Mouse (Mus musculus) lung, embryonic 14.5 days (tissue): ENCODE measurements at regions not wholly inside any gene's neighbourhood (a gene's known extent, or its start where the extent isn't known, plus 50 kb on each side); places are given as distances from the start of the nearest gene placed in this dataset.

Source experiments
- ATAC-seq: fragments of 200-750 bp; cut with Nextera tagmentation; 2 replicates; pipeline ENCODE4 v1.8.0; 2017; ENCODE audit warnings: mild to moderate bottlenecking, moderate TSS enrichment, moderate library complexity; ENCODE audit not compliant: insufficient read depth
- DNase-seq: peaks from one replicate; pipeline ENCODE4 v3.0.0-alpha.2; 2015
- H3K27ac ChIP-seq: fragments of 300-500 bp; sonication (generic); 2 replicates; pipeline ENCODE4 v1.5.1; 2014; ENCODE audit warnings: low read depth, mild to moderate bottlenecking, moderate library complexity
- H3K27me3 ChIP-seq: fragments of 300-500 bp; sonication (generic); 2 replicates; pipeline ENCODE4 v1.6.1; 2014; ENCODE audit warnings: low read length, control low read depth; ENCODE audit not compliant: insufficient read depth
- H3K36me3 ChIP-seq: fragments of 300-500 bp; sonication (generic); 2 replicates; pipeline ENCODE4 v1.6.1; 2014; ENCODE audit warnings: control low read depth; ENCODE audit not compliant: insufficient read depth
- H3K4me1 ChIP-seq: fragments of 300-500 bp; sonication (generic); 2 replicates; pipeline ENCODE4 v1.6.1; 2014; ENCODE audit warnings: antibody characterized with exemption, control low read depth; ENCODE audit not compliant: insufficient read depth
- H3K4me2 ChIP-seq: fragments of 300-500 bp; sonication (generic); 2 replicates; pipeline ENCODE4 v1.6.1; 2014; ENCODE audit warnings: mild to moderate bottlenecking
- H3K4me3 ChIP-seq: fragments of 300-500 bp; sonication (generic); 2 replicates; pipeline ENCODE4 v1.5.1; 2014; ENCODE audit warnings: low read depth, low read length
- H3K9ac ChIP-seq: fragments of 300-500 bp; sonication (generic); 2 replicates; pipeline ENCODE4 v1.6.1; 2014
- H3K9me3 ChIP-seq: fragments of 300-500 bp; sonication (generic); 2 replicates; pipeline ENCODE4 v1.6.1; 2016; ENCODE audit warnings: low read depth, low read length, control low read depth
- CTCF ChIP-seq: IDR thresholded peaks from 2 replicates; pipeline ENCODE4 v1.5.1; 2016; ENCODE audit warnings: antibody characterized with exemption, low read depth
- WGBS: fragments of 180-500 bp; shearing (Covaris S2); extraction: QIAGEN DNeasy Blood & Tissue Kit; methylation state at CpG from one replicate; pipeline ENCODE4 v1.1.7; 2014; 5-methylcytosine and 5-hydroxymethylcytosine counted together

- no peak overlapping the region for H3K4me2 ChIP-seq
These were observed 159.0 kb upstream of the Fggy start for GRCm38 (mm10) chr4:95398301-95398700.

GRCm38 (mm10) chr4:95402273-95402672, 155.0 kb upstream of the Fggy start:
- Histone ChIP-seq H3K27me3 (no peaks in the 10 kb centered on the region), H3K4me1 (no peaks in the 10 kb centered on the region; the same call in 1 of the 2 replicates), H3K36me3 (no peaks in the 10 kb centered on the region), H3K9ac (no peak overlapping the region), H3K4me2 (no peak overlapping the region), H3K9me3 (no peaks in the 10 kb centered on the region), H3K27ac (no peak overlapping the region), H3K4me3 (no peak overlapping the region)
- TF ChIP-seq CTCF: no peak
- 61% methylated on average over 6 of the region's 6 CpGs for WGBS
- peak; percentile 59 for DNase-seq
- no peak for ATAC-seq

More at GRCm38 (mm10) chr4:95398301-95398700, 159.0 kb upstream of the Fggy start:
- Histone ChIP-seq H3K27me3 (no peaks in the 10 kb centered on the region), H3K9me3 (no peaks in the 10 kb centered on the region), H3K9ac (no peak overlapping the region), H3K36me3 (no peaks in the 10 kb centered on the region), H3K27ac (no peak overlapping the region), H3K4me1 (no peaks in the 10 kb centered on the region; the same call in 1 of the 2 replicates), H3K4me3 (no peak overlapping the region)
- TF ChIP-seq CTCF: no peak
- no peak for DNase-seq
- no peak for ATAC-seq

GRCm38 (mm10) chr4:95417075-95417474, 140.2 kb upstream of the Fggy start:
- Histone ChIP-seq H3K9me3 (peaks cover 5% of the 10 kb centered on the region; the same call in 1 of the 2 replicates), H3K9ac (no peak overlapping the region), H3K4me2 (no peak overlapping the region), H3K27ac (no peak overlapping the region), H3K4me1 (no peaks in the 10 kb centered on the region), H3K4me3 (no peak overlapping the region), H3K27me3 (no peaks in the 10 kb centered on the region), H3K36me3 (no peaks in the 10 kb centered on the region)
- DNase-seq (no peak), ATAC-seq (no peak)
- 32% methylated on average over 2 of the region's 2 CpGs for WGBS
- no peak for TF ChIP-seq CTCF

GRCm38 (mm10) chr4:95426563-95426962, 130.7 kb upstream of the Fggy start:
- DNase-seq (no peak), ATAC-seq (no peak)
- Histone ChIP-seq H3K4me1 (no peaks in the 10 kb centered on the region), H3K36me3 (no peaks in the 10 kb centered on the region), H3K9me3 (no peaks in the 10 kb centered on the region), H3K4me2 (no peak overlapping the region), H3K4me3 (no peak overlapping the region), H3K27me3 (no peaks in the 10 kb centered on the region), H3K9ac (no peak overlapping the region), H3K27ac (no peak overlapping the region)
- 42% methylated on average over 1 of the region's 1 CpGs for WGBS
- TF ChIP-seq CTCF: no peak

- H3K9ac ChIP-seq: no peak overlapping the region
- H3K27me3 ChIP-seq: no peaks in the 10 kb centered on the region
- no peak for TF ChIP-seq CTCF
- peak; percentile 90 for ATAC-seq
- DNase-seq: peak; percentile 82
- peak overlapping the region; percentile 55 for H3K27ac ChIP-seq
- no peaks in the 10 kb centered on the region for H3K9me3 ChIP-seq
- no peak overlapping the region for H3K4me2 ChIP-seq
- peaks cover 15% of the 10 kb centered on the region; the same call in 1 of the 2 replicates for H3K4me1 ChIP-seq
- H3K36me3 ChIP-seq: no peaks in the 10 kb centered on the region
- 11% methylated on average over 4 of the region's 4 CpGs for WGBS
- H3K4me3 ChIP-seq: no peak overlapping the region
These were observed 122.8 kb upstream of the Fggy start for GRCm38 (mm10) chr4:95434543-95434942.

GRCm38 (mm10) chr4:95435080-95435479, 122.2 kb upstream of the Fggy start:
- no peaks in the 10 kb centered on the region for H3K36me3 ChIP-seq
- ATAC-seq: no peak; the same call in 1 of the 2 replicates
- no peak for DNase-seq
- H3K9me3 ChIP-seq: no peaks in the 10 kb centered on the region
- H3K4me1 ChIP-seq: peaks cover 15% of the 10 kb centered on the region; the same call in 1 of the 2 replicates
- H3K4me3 ChIP-seq: no peak overlapping the region
- H3K9ac ChIP-seq: no peak overlapping the region
- TF ChIP-seq CTCF: no peak
- H3K27me3 ChIP-seq: no peaks in the 10 kb centered on the region
- H3K27ac ChIP-seq: peak overlapping the region; percentile 55
- H3K4me2 ChIP-seq: no peak overlapping the region
- WGBS: 33% methylated on average over 4 of the region's 4 CpGs

GRCm38 (mm10) chr4:95439834-95440233, 117.5 kb upstream of the Fggy start:
- no peaks in the 10 kb centered on the region for H3K27me3 ChIP-seq
- H3K9me3 ChIP-seq: no peaks in the 10 kb centered on the region
- no peak for TF ChIP-seq CTCF
- 0 out of 2 replicates have a peak, but pooled peaks cover 4% of the 10 kb centered on the region for H3K4me1 ChIP-seq
- no peak overlapping the region for H3K9ac ChIP-seq
- no peak for ATAC-seq
- H3K4me2 ChIP-seq: no peak overlapping the region
- no peak overlapping the region for H3K4me3 ChIP-seq
- no peaks in the 10 kb centered on the region for H3K36me3 ChIP-seq
- H3K27ac ChIP-seq: no peak overlapping the region
- DNase-seq: no peak
- WGBS: 33% methylated on average over 1 of the region's 1 CpGs
